Mouse (Mus musculus) erythroid progenitor cell, adult 5-6 weeks (primary cell): ENCODE data around the gene Dppa3. TPM values are rescaled to one million over a fixed set of nuclear protein-coding genes. Genes with fewer than 3 reads are reported as not detected.

Source experiments
- ATAC-seq: replicated peaks from 2 replicates; pipeline ENCODE4 v1.8.0; 2016; ENCODE audit warnings: moderate number of reproducible peaks, mild to moderate bottlenecking, moderate TSS enrichment, inconsistent platforms; ENCODE audit not compliant: poor library complexity, low FRiP score, severe bottlenecking
- total RNA-seq, 2 experiments: library from RNA; stranded (forward) in 1 of 2; stranded (reverse) in 1 of 2; fragments of 150-400 nt in 1 of 2; fragments of 186-747, 209-891 nt in 1 of 2; gene quantifications; 2 replicates each; pipeline versions ENCODE4 v1.2.3 to v1.2.4; 2015 to 2017; ENCODE audit warnings: low replicate concordance in 2 of 2

The Dppa3 gene
- total RNA-seq, 2 experiments from 2014 or later = not detected

GRCm38 (mm10) chr6:122660601-122661379 lies 34.6 kb downstream of the Dppa3 start:
- no peak for ATAC-seq

GRCm38 (mm10) chr6:122662551-122663264 lies 36.5 kb downstream of the Dppa3 start:
- no peak for ATAC-seq

GRCm38 (mm10) chr6:122663596-122664206 lies 37.5 kb downstream of the Dppa3 start:
- no peak for ATAC-seq

- ATAC-seq = no peak
Observed at GRCm38 (mm10) chr6:122665866-122666265, 39.7 kb downstream of the Dppa3 start.

- ATAC-seq = no peak
Observed at GRCm38 (mm10) chr6:122667715-122668114, 41.5 kb downstream of the Dppa3 start.

- no peak for ATAC-seq
Observed at GRCm38 (mm10) chr6:122668823-122669222, 42.6 kb downstream of the Dppa3 start.

- peak; percentile 68; the same call in 1 of the 2 replicates for ATAC-seq
Observed at GRCm38 (mm10) chr6:122669406-122670200, 43.4 kb downstream of the Dppa3 start.

- no peak for ATAC-seq
Observed at GRCm38 (mm10) chr6:122670201-122670551, 44.0 kb downstream of the Dppa3 start.

- ATAC-seq = no peak
Observed at GRCm38 (mm10) chr6:122670841-122671240, 44.6 kb downstream of the Dppa3 start.

- ATAC-seq = no peak
Observed at GRCm38 (mm10) chr6:122672746-122673145, 46.5 kb downstream of the Dppa3 start.

Other genes starting within 250 kb of the Dppa3 start
- gene Rimklb, start 127.6 kb upstream of the Dppa3 start, total RNA-seq (2015; ENCODE audit: low replicate concordance) = not detected in 2 replicates
- gene Rimklb, start 127.6 kb upstream of the Dppa3 start, total RNA-seq (2017; ENCODE audit: low replicate concordance) = not detected in 2 replicates
- gene Mfap5, start 120.6 kb upstream of the Dppa3 start, total RNA-seq (2015; ENCODE audit: low replicate concordance) = not detected in 2 replicates
- not detected in 2 replicates for gene Mfap5, start 120.6 kb upstream of the Dppa3 start, total RNA-seq (2017; ENCODE audit: low replicate concordance)
- gene Aicda, start 72.6 kb upstream of the Dppa3 start, total RNA-seq (2015; ENCODE audit: low replicate concordance) = not detected in 2 replicates
- not detected in 2 replicates for gene Aicda, start 72.6 kb upstream of the Dppa3 start, total RNA-seq (2017; ENCODE audit: low replicate concordance)
- 29.2 and 35.2 TPM in 2 replicates for gene Apobec1, start 24.0 kb upstream of the Dppa3 start, total RNA-seq (2015; ENCODE audit: low replicate concordance)
- 17.1 and 17.2 TPM in 2 replicates for gene Apobec1, start 24.0 kb upstream of the Dppa3 start, total RNA-seq (2017; ENCODE audit: low replicate concordance)
- gene Gdf3, start 16.3 kb upstream of the Dppa3 start, total RNA-seq (2015; ENCODE audit: low replicate concordance) = 5.8 and 8.8 TPM in 2 replicates
- not detected in 2 replicates for gene Gdf3, start 16.3 kb upstream of the Dppa3 start, total RNA-seq (2017; ENCODE audit: low replicate concordance)
- gene Nanog, start 81.1 kb downstream of the Dppa3 start, total RNA-seq (2015; ENCODE audit: low replicate concordance) = not detected in 2 replicates
- not detected in 2 replicates for gene Nanog, start 81.1 kb downstream of the Dppa3 start, total RNA-seq (2017; ENCODE audit: low replicate concordance)
- 9.4 and 13.4 TPM in 2 replicates for gene Slc2a3, start 175.2 kb downstream of the Dppa3 start, total RNA-seq (2015; ENCODE audit: low replicate concordance)
- gene Slc2a3, start 175.2 kb downstream of the Dppa3 start, total RNA-seq (2017; ENCODE audit: low replicate concordance) = 9.4 and 10.8 TPM in 2 replicates
- 9.4 and 17.6 TPM in 2 replicates for gene Foxj2, start 193.5 kb downstream of the Dppa3 start, total RNA-seq (2015; ENCODE audit: low replicate concordance)
- 5.2 and 9.2 TPM in 2 replicates for gene Foxj2, start 193.5 kb downstream of the Dppa3 start, total RNA-seq (2017; ENCODE audit: low replicate concordance)
- gene C3ar1, start 229.8 kb downstream of the Dppa3 start, total RNA-seq (2015; ENCODE audit: low replicate concordance) = 1.3 and 1.4 TPM in 2 replicates
- 0.26 TPM in 1 of 2 replicates, not detected in the other for gene C3ar1, start 229.8 kb downstream of the Dppa3 start, total RNA-seq (2017; ENCODE audit: low replicate concordance)
- gene Necap1, start 248.1 kb downstream of the Dppa3 start, total RNA-seq (2015; ENCODE audit: low replicate concordance) = 15.1 and 22.7 TPM in 2 replicates
- gene Necap1, start 248.1 kb downstream of the Dppa3 start, total RNA-seq (2017; ENCODE audit: low replicate concordance) = 8.4 and 18.9 TPM in 2 replicates